Mouse (Mus musculus) E14TG2a.4 (cell line): Measurements from ENCODE around the gene Strip1.

ENCODE experiments used
- CTCF ChIP-seq: conservative IDR thresholded peaks from 2 replicates; pipeline ENCODE4 v1.5.1; 2014; ENCODE audit warnings: low read length
- NANOG ChIP-seq: IDR thresholded peaks from 2 replicates; pipeline ENCODE4 v1.6.1; 2014; ENCODE audit warnings: borderline replicate concordance, low read length, mixed read lengths
- POU5F1 ChIP-seq: IDR thresholded peaks from 2 replicates; pipeline ENCODE4 v1.6.1; 2014; ENCODE audit warnings: low read length, borderline replicate concordance

GRCm38 (mm10) chr3:107597134-107597533, 34.4 kb downstream of the Strip1 start:
- TF ChIP-seq CTCF, result no peak
- no peak for TF ChIP-seq POU5F1
- no peak for TF ChIP-seq NANOG
